Mouse (Mus musculus) left cerebral cortex, adult 2 months (tissue): ENCODE measurements around the gene Gm45837. TPM values are rescaled to one million over a fixed set of nuclear protein-coding genes. Genes with fewer than 3 reads are reported as not detected.

ENCODE experiments used
- DNase-seq, 2 experiments: peaks; one replicate each; pipeline ENCODE4 v3.0.0; 2021 to 2022; ENCODE audit warnings: low spot score in 2 of 2, mixed read lengths in 1 of 2; ENCODE audit errors: extremely low spot score in 1 of 2
- H3K27ac ChIP-seq: fragments of 200-600 bp; 2 replicates; pipeline ENCODE4 v1.8.1; 2022
- H3K4me3 ChIP-seq: fragments of 200-600 bp; 2 replicates; pipeline ENCODE4 v1.8.1; 2022
- CTCF ChIP-seq: fragments of 200-600 bp; IDR thresholded peaks from 2 replicates; pipeline ENCODE4 v1.8.1; 2022; ENCODE audit warnings: antibody characterized with exemption, mild to moderate bottlenecking, moderate library complexity
- intact Hi-C: fragments of 180-260 bp; cut with DNase I; formaldehyde crosslinking; loops from one replicate; pipeline ENCODE4 v1.15.1; 2025
- total RNA-seq, 2 experiments: library from RNA; stranded (reverse); gene quantifications; 2 replicates each; pipeline ENCODE4 v1.2.3; 2021

Gm45837 gene
- total RNA-seq, 2 experiments from 2014 or later, result 1.6 to 3.4 TPM

DNA sequence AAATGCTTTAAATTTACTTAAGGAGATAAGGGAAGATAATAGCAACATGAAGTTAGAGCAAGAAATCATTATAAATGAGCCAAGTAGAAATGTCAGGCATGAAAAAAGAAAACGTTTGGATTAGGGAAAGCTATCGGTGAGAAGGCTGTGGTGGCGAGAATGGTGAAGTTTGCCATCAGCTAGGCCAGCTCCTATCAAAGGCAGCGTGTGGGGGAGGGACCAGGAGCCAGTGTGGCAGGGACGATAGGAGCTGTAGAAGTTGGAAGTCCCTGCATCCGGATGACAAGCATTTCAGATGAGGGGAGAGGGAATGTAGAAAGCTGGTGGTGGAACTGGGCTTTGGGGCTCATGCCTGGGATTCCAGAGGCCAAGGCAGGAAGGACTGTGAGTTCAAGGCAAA, 104.6 kb downstream of the Gm45837 start:
- peak overlapping the region; percentile 81 for H3K27ac ChIP-seq
- H3K4me3 ChIP-seq, result no peak overlapping the region
- TF ChIP-seq CTCF, result no peak
- no peak for DNase-seq
- intact Hi-C loops, result no loop called here

DNA sequence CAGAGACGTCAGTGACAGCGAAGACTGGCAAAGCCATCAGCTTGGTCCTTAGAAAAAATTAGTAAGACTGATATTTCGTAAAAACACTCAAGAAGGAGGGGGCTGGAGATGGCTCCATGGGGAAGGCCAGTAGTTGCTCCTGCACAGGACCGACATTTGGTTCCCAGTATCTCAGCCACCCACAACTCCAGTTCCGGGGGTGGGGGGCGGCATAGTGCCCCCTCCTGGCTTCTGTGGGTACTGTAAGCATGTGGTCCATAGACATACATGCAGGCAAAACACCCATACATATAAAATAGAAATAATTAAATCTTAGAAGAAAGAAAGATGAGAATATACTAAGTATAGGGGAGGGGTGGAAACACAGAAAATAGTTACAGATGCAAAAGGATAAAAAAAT, 105.8 kb downstream of the Gm45837 start:
- Histone ChIP-seq H3K4me3 (no peak overlapping the region), H3K27ac (peak overlapping the region; percentile 81; the same call in 1 of the 2 replicates)
- peak; percentile 47 for TF ChIP-seq CTCF
- intact Hi-C loops, result no loop called here
- no peak for DNase-seq

DNA sequence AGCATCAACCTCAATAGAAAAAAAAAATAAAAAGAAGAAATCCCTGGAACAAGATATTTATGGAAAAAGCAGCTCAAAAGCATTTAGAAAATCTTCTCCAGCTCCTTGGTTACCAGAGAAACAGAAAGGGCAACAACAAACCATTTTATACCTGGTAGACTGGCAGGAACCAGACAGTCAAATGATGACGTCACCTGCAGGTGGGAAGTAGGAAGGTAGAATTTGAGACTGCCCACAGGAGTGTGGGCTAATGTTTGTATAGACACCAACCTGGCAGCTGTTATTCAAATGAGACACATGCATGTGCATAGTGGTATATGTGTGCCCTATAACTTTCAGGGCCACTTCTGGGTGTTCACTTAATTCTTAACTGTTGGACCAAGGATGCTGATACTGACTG, 111.0 kb downstream of the Gm45837 start:
- no peak for DNase-seq
- intact Hi-C loops, result no loop called here
- no peak for TF ChIP-seq CTCF
- no peak overlapping the region for H3K4me3 ChIP-seq
- H3K27ac ChIP-seq, result no peak overlapping the region

DNA sequence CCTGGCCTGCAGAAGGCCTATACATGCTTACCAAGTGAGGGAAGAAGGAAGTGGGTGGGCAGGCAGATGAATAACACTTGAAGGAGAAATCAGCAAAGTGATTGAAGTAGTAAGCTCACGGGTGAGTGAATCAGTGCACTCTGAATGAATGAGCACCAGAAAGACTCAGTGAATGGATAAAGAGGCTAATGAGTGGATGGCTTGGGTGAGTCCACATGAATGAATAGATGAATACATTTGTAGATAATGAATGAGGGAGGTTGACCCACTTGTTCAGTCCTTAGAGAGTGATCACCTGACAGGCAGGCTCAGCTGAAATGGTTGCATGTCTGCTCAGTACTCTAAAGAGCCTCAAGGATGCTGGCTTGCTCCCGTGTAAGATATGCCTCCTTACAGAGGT, 112.5 kb downstream of the Gm45837 start:
- TF ChIP-seq CTCF, result no peak
- no peak for DNase-seq
- intact Hi-C loops, result no loop called here
- no peak overlapping the region for H3K27ac ChIP-seq
- H3K4me3 ChIP-seq, result no peak overlapping the region

DNA sequence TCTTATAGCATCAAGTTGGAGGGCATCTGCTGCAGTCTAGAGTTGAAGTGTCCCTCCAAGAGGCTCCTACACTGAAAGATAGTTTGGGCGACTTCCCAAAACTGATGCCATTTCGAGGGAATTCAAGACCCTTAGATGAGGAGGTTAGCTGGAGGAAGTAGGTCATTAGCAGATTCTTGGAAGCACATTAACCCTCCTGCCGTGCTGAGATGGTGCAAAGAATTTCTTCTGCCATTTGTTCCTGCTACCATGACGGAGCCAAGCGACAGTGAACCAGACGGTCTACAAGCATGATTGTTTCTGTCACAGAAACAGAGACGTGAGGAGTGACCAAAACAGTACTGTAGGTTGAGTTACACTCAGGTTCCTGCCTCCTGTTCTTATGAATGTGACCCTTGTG, 115.8 kb downstream of the Gm45837 start:
- Histone ChIP-seq H3K4me3 (no peak overlapping the region), H3K27ac (no peak overlapping the region)
- intact Hi-C loops, result no loop called here
- no peak for TF ChIP-seq CTCF
- no peak for DNase-seq

DNA sequence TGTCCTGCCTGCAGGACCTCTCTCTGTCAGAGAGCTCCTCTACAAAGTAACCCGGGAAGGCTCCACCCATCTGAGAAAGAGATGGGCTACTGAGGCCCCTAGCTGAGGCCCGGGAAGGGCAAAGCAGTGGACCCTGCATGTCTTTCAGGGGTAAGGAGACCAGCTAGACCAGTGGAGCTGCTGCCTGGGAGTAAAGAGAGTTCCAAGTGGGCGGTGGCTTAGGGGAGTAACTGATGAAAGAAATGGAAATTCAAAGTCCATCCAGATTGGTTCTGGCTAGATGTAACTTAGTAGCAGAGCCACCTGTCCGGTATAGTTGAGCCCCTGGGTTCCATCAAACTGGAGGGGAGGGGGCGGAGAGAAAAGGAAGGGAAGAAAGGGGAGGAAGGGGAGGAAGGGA, 123.7 kb downstream of the Gm45837 start:
- DNase-seq, result no peak
- intact Hi-C loops, result no loop called here
- H3K27ac ChIP-seq, result no peak overlapping the region
- no peak overlapping the region for H3K4me3 ChIP-seq
- no peak for TF ChIP-seq CTCF

DNA sequence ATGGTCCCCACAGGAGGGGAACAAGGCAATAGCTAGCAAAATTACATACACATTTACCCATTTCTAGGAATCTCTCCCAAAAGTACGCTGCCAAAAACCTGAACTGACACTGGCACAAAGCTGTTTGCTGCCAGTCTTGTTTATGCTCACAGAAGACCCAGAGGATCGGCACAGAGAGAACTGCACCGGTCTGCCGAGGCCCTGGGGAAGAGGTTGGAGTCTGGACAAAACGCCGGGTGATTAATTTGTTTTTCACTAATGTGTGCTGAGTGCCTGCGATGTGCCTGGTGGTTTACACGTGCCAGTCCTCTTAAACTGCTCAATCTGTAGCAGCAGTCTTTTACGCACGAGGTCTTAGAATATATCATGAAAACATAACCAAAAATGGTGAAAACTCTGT, 124.4 kb downstream of the Gm45837 start:
- no peak for DNase-seq
- TF ChIP-seq CTCF, result no peak
- intact Hi-C loops, result no loop called here
- peak overlapping the region; percentile 60 for H3K27ac ChIP-seq
- H3K4me3 ChIP-seq, result no peak overlapping the region

DNA sequence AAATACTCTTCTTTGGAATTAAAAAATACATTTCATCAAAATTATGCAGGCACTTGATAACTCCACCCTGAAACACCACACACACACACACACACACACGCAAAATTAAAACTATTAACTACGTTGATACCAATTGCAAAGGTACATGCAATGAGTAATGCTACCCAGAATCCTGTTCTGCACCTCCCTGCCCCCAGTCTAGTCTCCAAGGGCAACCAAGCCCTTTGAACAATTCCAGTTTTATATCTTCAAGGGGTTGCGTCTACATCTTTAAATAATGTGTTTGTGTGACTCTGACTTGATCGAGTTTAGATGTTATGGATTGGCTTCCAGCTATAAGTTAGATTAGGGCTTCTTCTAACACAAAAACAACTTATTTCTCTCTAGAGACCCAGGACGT, 124.8 kb downstream of the Gm45837 start:
- Histone ChIP-seq H3K27ac (peak overlapping the region; percentile 44), H3K4me3 (no peak overlapping the region)
- DNase-seq, result no peak
- no peak for TF ChIP-seq CTCF
- intact Hi-C loops, result no loop called here

DNA sequence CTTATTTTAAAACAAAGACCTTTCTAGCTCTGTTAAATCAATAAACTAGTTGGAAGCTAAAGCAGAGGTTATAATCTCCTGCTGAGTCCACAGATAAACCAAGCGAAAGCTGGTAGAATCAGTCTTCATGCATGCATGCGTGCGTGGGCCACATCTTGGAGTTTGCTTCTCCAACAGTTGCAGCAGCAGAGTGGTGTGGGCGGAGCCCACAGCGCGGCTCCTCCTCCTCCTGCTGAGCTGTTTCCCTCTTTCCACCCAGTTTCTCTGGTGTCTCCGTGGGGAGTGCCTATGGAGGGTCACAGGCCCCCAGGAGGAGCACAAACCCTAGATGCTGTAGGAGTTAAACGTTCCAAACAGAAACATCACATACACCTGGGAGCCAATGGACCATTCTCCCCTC, 126.9 kb downstream of the Gm45837 start:
- peak in 1 of 2 experiments; percentile 35 for DNase-seq
- intact Hi-C loops, result no loop called here
- TF ChIP-seq CTCF, result no peak
- peak overlapping the region; percentile 80 for H3K27ac ChIP-seq
- no peak overlapping the region for H3K4me3 ChIP-seq

DNA sequence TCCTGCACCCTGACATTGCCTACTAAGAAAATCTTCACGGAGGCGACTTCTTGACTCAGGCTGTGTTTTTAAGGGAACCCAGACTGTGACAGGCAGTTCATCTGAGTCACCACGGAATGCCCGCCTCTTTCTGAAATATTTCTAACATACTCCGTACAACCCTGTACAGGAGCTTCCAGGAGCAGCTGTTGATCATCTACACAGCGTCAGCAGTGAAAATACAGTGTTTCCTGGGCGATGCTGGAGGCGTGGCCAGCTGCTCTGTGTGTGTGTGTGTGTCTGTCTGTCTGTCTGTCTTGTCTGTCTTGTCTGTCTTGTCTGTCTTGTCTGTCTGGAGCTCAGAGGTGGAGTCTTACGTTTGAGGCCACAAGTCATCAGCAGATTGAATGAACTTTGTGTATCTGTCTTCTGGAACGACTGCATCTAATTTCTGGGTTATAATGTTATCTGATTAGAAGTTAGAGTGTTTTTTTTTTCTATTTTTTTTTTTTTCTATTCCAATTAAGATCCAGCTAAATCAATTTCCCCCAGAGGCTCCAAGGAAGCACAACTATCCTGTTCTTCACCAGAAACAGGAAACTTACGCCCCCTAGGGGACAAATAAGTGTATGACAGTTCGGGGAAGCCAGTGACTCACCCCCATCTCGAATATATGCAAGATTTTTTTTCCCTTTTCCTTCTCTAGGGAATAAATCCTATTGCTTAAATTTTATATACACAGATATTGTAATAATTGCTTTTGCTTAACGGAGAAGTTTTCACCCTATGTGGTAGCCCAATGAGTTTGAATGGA, 127.7 kb downstream of the Gm45837 start:
- intact Hi-C loops, result loop anchor here (1.0 kb wide), 1 partner anchor 88 kb away; no protein-coding TSS in a partner anchor
- DNase-seq, result peak; percentile 67 to 68
- Histone ChIP-seq H3K27ac (peak overlapping the region; percentile 80), H3K4me3 (0 out of 2 replicates have a peak overlapping the region, but pooled peaks have one; percentile 1)
- TF ChIP-seq CTCF, result peak; percentile 86

DNA sequence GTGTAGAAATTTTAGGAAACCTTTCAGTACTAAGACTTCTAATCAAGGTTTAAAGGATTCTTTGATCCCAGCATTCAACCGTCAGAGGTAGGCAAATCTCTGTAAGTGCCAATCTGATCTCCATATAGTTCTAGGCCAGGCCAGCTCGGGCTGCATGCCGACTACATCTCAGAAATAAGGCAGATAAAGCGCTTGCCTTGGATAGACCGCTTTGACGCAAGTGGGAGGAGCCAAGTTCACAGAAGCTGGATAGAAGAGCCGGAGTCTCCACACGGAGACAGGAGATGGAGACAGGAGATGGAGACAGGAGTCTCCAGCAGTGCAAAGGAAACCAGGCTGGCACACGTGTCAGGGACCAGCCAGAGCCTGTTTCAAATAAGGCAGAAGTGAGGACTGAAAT, 129.1 kb downstream of the Gm45837 start:
- H3K27ac ChIP-seq, result peak overlapping the region; percentile 4; the same call in 1 of the 2 replicates

DNA sequence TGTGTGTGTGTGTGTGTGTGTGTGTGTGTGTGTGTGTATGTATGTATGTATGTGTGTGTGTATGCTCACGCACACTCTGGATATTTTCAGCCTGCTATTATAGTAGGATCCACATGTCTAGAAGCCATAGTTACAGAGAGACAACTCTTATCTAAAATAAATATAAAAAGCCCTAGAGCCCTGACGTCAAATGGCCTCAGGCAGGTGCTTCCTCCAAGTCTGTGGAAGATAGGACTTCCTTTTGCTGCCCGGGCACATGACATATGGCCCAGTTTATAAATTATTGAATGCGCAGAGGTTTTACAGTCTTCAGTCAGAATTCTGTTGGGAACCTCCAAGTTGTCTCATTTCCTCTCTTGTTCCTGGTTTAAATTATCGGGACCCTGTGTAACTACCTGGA, 130.0 kb downstream of the Gm45837 start:
- Histone ChIP-seq H3K27ac (peak overlapping the region; percentile 80), H3K4me3 (no peak overlapping the region)
- no peak for DNase-seq
- intact Hi-C loops, result loop anchor here (1.0 to 2.0 kb wide), 2 partner anchors 77 to 126 kb away; no protein-coding TSS in a partner anchor
- TF ChIP-seq CTCF, result no peak

More for the DNA sequence above, 129.1 kb downstream of the Gm45837 start:
- no peak for DNase-seq
- TF ChIP-seq CTCF, result no peak
- H3K4me3 ChIP-seq, result no peak overlapping the region
- intact Hi-C loops, result loop anchor here (2.0 kb wide), 1 partner anchor 125 kb away; no protein-coding TSS in a partner anchor

DNA sequence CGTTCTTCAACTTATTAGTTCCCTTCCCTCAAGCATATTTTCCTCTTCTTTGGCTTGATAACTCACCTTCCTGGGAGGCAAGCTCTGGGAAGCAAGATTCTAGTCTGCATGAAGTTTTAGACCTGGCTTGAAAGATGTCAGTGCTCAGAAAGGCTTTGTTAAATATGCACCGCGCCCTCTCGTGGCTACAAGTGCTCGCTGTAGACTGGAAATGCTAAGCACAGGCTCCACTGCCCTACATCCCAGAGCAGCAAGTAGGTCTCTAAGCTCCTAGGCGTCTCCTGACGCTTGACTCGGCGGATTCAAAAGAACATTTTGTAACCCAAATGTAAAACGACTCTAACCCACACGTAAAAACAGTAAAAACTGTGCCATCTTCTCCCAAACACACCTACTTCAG, 130.4 kb downstream of the Gm45837 start:
- Histone ChIP-seq H3K27ac (peak overlapping the region; percentile 80), H3K4me3 (peak overlapping the region; percentile 17; the same call in 1 of the 2 replicates)
- DNase-seq, result peak; percentile 78 to 80
- peak; percentile 78 for TF ChIP-seq CTCF
- intact Hi-C loops, result loop anchor here (1.0 to 2.0 kb wide), 2 partner anchors 76 to 126 kb away; no protein-coding TSS in a partner anchor
